Mouse (Mus musculus) left cerebral cortex, adult 18-20 months (tissue): ENCODE measurements around the gene Dnajb8. TPM values are rescaled to one million over a fixed set of nuclear protein-coding genes. Genes with fewer than 3 reads are reported as not detected.
A peak's percentile ranks its signal among the peaks of the same experiment; 100 is the strongest.

Experiments used
- DNase-seq, 2 experiments: peaks; one replicate each; pipeline ENCODE4 v3.0.0; 2021 to 2022; ENCODE audit warnings: low spot score in 2 of 2, mixed read lengths in 1 of 2
- total RNA-seq, 2 experiments: library from RNA; stranded (reverse); gene quantifications; 2 replicates each; pipeline ENCODE4 v1.2.3; 2021

Dnajb8 gene
- total RNA-seq, 2 experiments from 2014 or later, result not detected

- no peak for DNase-seq
Observed at GRCm38 (mm10) chr6:88227537-88227936, 5.5 kb downstream of the Dnajb8 start.

- DNase-seq, result no peak
Observed at GRCm38 (mm10) chr6:88229221-88229620, 7.2 kb downstream of the Dnajb8 start.

- DNase-seq, result no peak
Observed at GRCm38 (mm10) chr6:88231821-88232220, 9.8 kb downstream of the Dnajb8 start.

- DNase-seq, result no peak
Observed at GRCm38 (mm10) chr6:88232221-88232620, 10.2 kb downstream of the Dnajb8 start.

GRCm38 (mm10) chr6:88233996-88234395 is 11.9 kb downstream of the Dnajb8 start:
- no peak for DNase-seq

- DNase-seq, result no peak
Observed at GRCm38 (mm10) chr6:88235461-88235860, 13.4 kb downstream of the Dnajb8 start.

- no peak for DNase-seq
Observed at GRCm38 (mm10) chr6:88235983-88236382, 13.9 kb downstream of the Dnajb8 start.

GRCm38 (mm10) chr6:88236513-88236912 is 14.4 kb downstream of the Dnajb8 start:
- DNase-seq, result no peak

GRCm38 (mm10) chr6:88242604-88243003 is 20.5 kb downstream of the Dnajb8 start:
- peak in 1 of 2 experiments; percentile 30 for DNase-seq

- DNase-seq, result no peak
Observed at GRCm38 (mm10) chr6:88249231-88249630, 27.2 kb downstream of the Dnajb8 start.

- no peak for DNase-seq
Observed at GRCm38 (mm10) chr6:88251396-88251795, 29.3 kb downstream of the Dnajb8 start.

- no peak for DNase-seq
Observed at GRCm38 (mm10) chr6:88251798-88252478, 29.9 kb downstream of the Dnajb8 start.

- no peak for DNase-seq
Observed at GRCm38 (mm10) chr6:88254082-88254481, 32.0 kb downstream of the Dnajb8 start.

GRCm38 (mm10) chr6:88255435-88255834 is 33.4 kb downstream of the Dnajb8 start:
- no peak for DNase-seq

- no peak for DNase-seq
Observed at GRCm38 (mm10) chr6:88259621-88260020, 37.6 kb downstream of the Dnajb8 start.

GRCm38 (mm10) chr6:88260645-88261044 is 38.6 kb downstream of the Dnajb8 start:
- DNase-seq, result no peak

- no peak for DNase-seq
Observed at GRCm38 (mm10) chr6:88262160-88262559, 40.1 kb downstream of the Dnajb8 start.

GRCm38 (mm10) chr6:88265355-88265754 is 43.3 kb downstream of the Dnajb8 start:
- DNase-seq, result no peak

GRCm38 (mm10) chr6:88266055-88266454 is 44.0 kb downstream of the Dnajb8 start:
- DNase-seq, result no peak

GRCm38 (mm10) chr6:88267068-88267467 is 45.0 kb downstream of the Dnajb8 start:
- no peak for DNase-seq

- DNase-seq, result no peak
Observed at GRCm38 (mm10) chr6:88267970-88268369, 45.9 kb downstream of the Dnajb8 start.

- no peak for DNase-seq
Observed at GRCm38 (mm10) chr6:88274623-88275022, 52.6 kb downstream of the Dnajb8 start.

GRCm38 (mm10) chr6:88276221-88276620 is 54.2 kb downstream of the Dnajb8 start:
- DNase-seq, result peak; percentile 25 to 42
